Mouse (Mus musculus) intestine, embryonic 14.5 days (tissue): ENCODE results near the gene Cd302. TPM values are rescaled to one million over a fixed set of nuclear protein-coding genes. Genes with fewer than 3 reads are reported as not detected.

Source experiments
- ATAC-seq: fragments of 200-750 bp; cut with Nextera tagmentation; replicated peaks from 2 replicates; pipeline ENCODE4 v1.8.0; 2017; ENCODE audit warnings: low read depth, moderate number of reproducible peaks, moderate TSS enrichment, moderate library complexity; ENCODE audit not compliant: low FRiP score, low TSS enrichment
- DNase-seq: peaks from one replicate; pipeline ENCODE4 v3.0.0-alpha.2; 2018; ENCODE audit warnings: low spot score
- H3K27ac ChIP-seq: fragments of 300-500 bp; sonication (generic); 2 replicates; pipeline ENCODE4 v1.5.1; 2014; ENCODE audit warnings: low read depth, mild to moderate bottlenecking, control low read depth
- H3K27me3 ChIP-seq: fragments of 300-500 bp; sonication (generic); replicated peaks from 2 replicates; pipeline ENCODE4 v1.6.1; 2014; ENCODE audit warnings: low read length, control low read depth; ENCODE audit not compliant: control insufficient read depth, insufficient read depth
- H3K36me3 ChIP-seq: fragments of 300-500 bp; sonication (generic); 2 replicates; pipeline ENCODE4 v1.6.1; 2014; ENCODE audit warnings: low read length, control low read depth; ENCODE audit not compliant: control insufficient read depth, insufficient read depth
- H3K4me1 ChIP-seq: fragments of 300-500 bp; sonication (generic); replicated peaks from 2 replicates; pipeline ENCODE4 v1.6.1; 2014; ENCODE audit warnings: low read length, control low read depth, mixed read lengths; ENCODE audit not compliant: control insufficient read depth, insufficient read depth
- H3K4me2 ChIP-seq: fragments of 300-500 bp; sonication (generic); 2 replicates; pipeline ENCODE4 v1.6.1; 2014; ENCODE audit warnings: low read length
- H3K4me3 ChIP-seq: fragments of 300-500 bp; sonication (generic); 2 replicates; pipeline ENCODE4 v1.5.1; 2014; ENCODE audit warnings: low read depth, low read length, control low read depth, mixed read lengths
- H3K9ac ChIP-seq: fragments of 300-500 bp; sonication (generic); 2 replicates; pipeline ENCODE4 v1.6.1; 2014; ENCODE audit warnings: mild to moderate bottlenecking, low read length
- H3K9me3 ChIP-seq: fragments of 300-500 bp; sonication (generic); 2 replicates; pipeline ENCODE4 v1.6.1; 2016; ENCODE audit warnings: low read length, control low read depth; ENCODE audit not compliant: control insufficient read depth
- WGBS: fragments of 180-500 bp; shearing (Covaris S2); extraction: QIAGEN DNeasy Blood & Tissue Kit; methylation state at CpG from one replicate; pipeline ENCODE4 v1.1.7; 2014; 5-methylcytosine and 5-hydroxymethylcytosine counted together
- polyA plus RNA-seq: library from polyadenylated mRNA; unstranded; fragments of >200 nt; fragmentation: Nextera tagmentation; extraction: Ambion mirVana; gene quantifications from 2 replicates; pipeline ENCODE4 v1.2.1, GENCODE M21; 2014

Gene Cd302
- polyA plus RNA-seq, 1 experiment from 2014 or later, result 27.5 TPM

DNA sequence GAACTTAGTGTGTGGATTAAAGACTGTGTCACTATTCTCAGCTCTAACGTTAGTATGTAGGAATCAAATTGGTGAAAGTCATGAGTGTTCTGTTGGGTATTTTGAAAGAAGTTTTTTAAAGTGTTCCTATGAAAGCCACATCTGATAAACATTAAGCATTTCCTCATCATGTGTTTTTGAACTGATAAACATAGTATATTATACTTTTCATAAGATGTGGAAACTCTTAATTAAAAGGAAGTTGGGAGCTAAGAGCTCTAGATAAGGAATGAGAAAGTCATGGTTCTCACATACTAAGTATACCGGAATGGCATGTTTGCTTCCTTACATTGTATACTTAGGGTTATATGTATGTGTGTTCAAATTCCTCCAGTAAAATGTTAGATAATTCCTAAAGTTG, 53.9 kb downstream of the Cd302 start:
- 93% methylated on average over 2 of the region's 2 CpGs for WGBS
- no peak overlapping the region for H3K4me2 ChIP-seq
- H3K27me3 ChIP-seq, result no peaks in the 10 kb centered on the region
- ATAC-seq, result no peak
- no peak overlapping the region for H3K27ac ChIP-seq
- no peak overlapping the region for H3K4me3 ChIP-seq
- no peaks in the 10 kb centered on the region for H3K4me1 ChIP-seq
- no peak overlapping the region for H3K9ac ChIP-seq
- H3K36me3 ChIP-seq, result peaks cover 58% of the 10 kb centered on the region
- DNase-seq, result no peak
- H3K9me3 ChIP-seq, result no peaks in the 10 kb centered on the region

DNA sequence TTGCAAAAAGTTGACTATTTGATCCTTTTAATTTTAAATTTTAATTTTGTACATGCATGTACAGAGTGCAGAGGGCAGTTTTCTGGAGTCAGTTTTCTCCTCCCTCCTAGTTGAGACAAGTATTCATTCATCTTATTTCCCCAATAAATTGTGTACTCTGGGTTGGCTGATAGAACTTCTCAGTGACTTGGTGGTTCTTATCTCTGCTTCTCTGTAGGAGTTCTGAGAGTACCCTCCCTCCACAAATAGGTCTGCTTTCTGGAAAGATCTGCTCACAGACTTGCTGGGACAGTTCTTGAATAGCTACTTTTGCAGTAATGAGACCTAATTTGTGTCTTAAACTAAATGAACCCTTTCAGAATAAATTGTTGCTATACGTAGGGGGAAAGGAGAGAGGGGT, 55.8 kb downstream of the Cd302 start:
- 81% methylated on average over 1 of the region's 1 CpGs for WGBS
- H3K27me3 ChIP-seq, result no peaks in the 10 kb centered on the region
- ATAC-seq (no peak), DNase-seq (no peak)
- no peak overlapping the region for H3K4me3 ChIP-seq
- no peak overlapping the region for H3K4me2 ChIP-seq
- peaks cover 39% of the 10 kb centered on the region for H3K36me3 ChIP-seq
- no peaks in the 10 kb centered on the region for H3K9me3 ChIP-seq
- no peak overlapping the region for H3K9ac ChIP-seq
- H3K27ac ChIP-seq, result no peak overlapping the region
- H3K4me1 ChIP-seq, result no peaks in the 10 kb centered on the region

DNA sequence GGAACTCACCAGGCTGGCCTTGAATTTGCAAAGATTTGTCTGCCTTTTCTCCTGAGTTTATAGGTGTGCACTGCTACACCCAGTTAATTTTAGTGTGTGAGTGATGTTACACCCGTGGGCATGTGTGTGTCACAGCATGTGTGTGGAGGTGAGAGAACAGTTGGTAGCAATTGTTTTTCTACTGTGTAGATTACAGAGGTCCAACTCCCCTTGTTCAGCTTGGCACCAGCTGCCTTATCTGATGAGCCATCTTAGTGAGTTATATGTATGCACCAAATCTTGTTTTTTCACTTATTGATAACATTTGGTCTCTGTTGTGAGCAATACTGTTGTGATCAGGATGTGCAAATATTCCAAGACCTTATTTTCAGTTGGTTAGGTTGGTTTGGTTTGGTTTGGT, 60.8 kb downstream of the Cd302 start:
- Histone ChIP-seq H3K27me3 (no peaks in the 10 kb centered on the region), H3K4me3 (no peak overlapping the region), H3K4me2 (no peak overlapping the region), H3K27ac (no peak overlapping the region), H3K4me1 (no peaks in the 10 kb centered on the region), H3K9me3 (no peaks in the 10 kb centered on the region), H3K36me3 (no peaks in the 10 kb centered on the region; the same call in 1 of the 2 replicates), H3K9ac (no peak overlapping the region)
- ATAC-seq, result no peak
- DNase-seq, result no peak
- 81% methylated on average over 1 of the region's 1 CpGs for WGBS

DNA sequence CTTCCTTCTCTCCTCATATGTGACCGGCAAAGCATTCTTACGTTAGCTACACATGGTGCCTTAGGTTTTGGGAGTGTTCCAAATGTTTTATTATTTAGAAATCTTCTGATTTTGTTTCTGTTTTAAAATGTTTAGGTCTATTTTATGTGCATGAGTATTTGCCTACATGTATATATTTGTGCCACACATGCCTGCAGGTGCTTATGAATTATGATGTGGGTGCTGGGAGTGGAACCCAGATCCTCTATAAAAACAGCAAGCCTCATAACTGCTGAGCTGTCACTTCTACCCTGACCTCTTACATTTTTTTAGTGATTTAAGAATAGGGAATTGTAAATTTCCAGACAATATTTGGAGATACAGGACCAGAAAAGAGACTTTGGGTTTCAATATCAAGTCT, 62.3 kb downstream of the Cd302 start:
- no peak overlapping the region for H3K4me3 ChIP-seq
- no peak overlapping the region for H3K4me2 ChIP-seq
- no peak for DNase-seq
- 84% methylated on average over 2 of the region's 2 CpGs for WGBS
- no peaks in the 10 kb centered on the region for H3K36me3 ChIP-seq
- no peaks in the 10 kb centered on the region for H3K27me3 ChIP-seq
- H3K9ac ChIP-seq, result no peak overlapping the region
- no peak overlapping the region for H3K27ac ChIP-seq
- H3K9me3 ChIP-seq, result no peaks in the 10 kb centered on the region
- no peak for ATAC-seq
- H3K4me1 ChIP-seq, result peaks cover 6% of the 10 kb centered on the region; the same call in 1 of the 2 replicates

DNA sequence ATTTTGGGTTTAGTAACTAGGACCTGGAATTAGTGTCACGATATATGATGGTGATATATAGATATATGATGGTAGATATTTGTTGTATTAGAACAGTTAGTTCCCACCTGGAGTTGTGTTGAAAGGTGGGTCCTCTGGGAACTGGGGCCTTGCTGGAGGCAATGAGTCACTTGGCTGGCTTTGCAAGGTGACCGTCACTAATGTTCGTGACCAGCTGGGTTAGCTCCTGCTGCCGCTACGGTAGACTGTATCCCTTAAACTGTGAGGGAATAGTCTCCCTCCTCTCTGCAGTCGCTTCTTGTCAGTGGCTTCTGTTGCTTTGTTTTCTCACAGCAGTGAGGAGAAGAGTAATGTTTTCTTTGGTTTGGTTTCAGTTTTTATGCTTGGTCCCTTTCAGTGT, 63.1 kb downstream of the Cd302 start:
- Histone ChIP-seq H3K4me1 (peaks cover 6% of the 10 kb centered on the region; the same call in 1 of the 2 replicates), H3K4me2 (no peak overlapping the region), H3K9ac (no peak overlapping the region), H3K4me3 (no peak overlapping the region), H3K36me3 (no peaks in the 10 kb centered on the region), H3K9me3 (no peaks in the 10 kb centered on the region), H3K27me3 (no peaks in the 10 kb centered on the region), H3K27ac (no peak overlapping the region)
- no peak for ATAC-seq
- no peak for DNase-seq
- 62% methylated on average over 6 of the region's 6 CpGs for WGBS

DNA sequence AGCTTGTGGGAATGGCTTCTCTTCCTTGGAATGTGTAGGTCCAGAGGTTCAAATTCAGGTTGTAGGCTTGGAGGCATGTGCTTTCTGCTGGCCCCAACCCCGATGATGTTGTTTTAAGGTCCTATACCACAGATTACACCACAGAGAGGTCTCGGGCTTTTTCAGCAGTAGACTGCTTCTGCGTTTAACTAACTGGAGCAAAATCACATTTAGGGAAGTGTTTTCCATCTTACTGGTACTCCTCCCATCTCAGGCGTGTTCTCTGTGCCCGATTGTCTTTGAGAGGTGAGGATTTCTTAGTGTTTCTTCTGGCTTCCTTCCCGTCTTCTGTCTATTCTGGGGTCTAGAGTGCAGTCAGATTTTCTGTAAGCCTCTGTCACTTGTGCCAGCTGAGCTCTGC, 66.7 kb downstream of the Cd302 start:
- peaks cover 19% of the 10 kb centered on the region; the same call in 1 of the 2 replicates for H3K36me3 ChIP-seq
- no peaks in the 10 kb centered on the region for H3K9me3 ChIP-seq
- H3K4me2 ChIP-seq, result no peak overlapping the region
- H3K27ac ChIP-seq, result no peak overlapping the region
- H3K27me3 ChIP-seq, result no peaks in the 10 kb centered on the region
- no peak for ATAC-seq
- H3K4me3 ChIP-seq, result no peak overlapping the region
- WGBS, result 83% methylated on average over 6 of the region's 6 CpGs
- no peak for DNase-seq
- no peak overlapping the region for H3K9ac ChIP-seq
- peaks cover 10% of the 10 kb centered on the region; the same call in 1 of the 2 replicates for H3K4me1 ChIP-seq

DNA sequence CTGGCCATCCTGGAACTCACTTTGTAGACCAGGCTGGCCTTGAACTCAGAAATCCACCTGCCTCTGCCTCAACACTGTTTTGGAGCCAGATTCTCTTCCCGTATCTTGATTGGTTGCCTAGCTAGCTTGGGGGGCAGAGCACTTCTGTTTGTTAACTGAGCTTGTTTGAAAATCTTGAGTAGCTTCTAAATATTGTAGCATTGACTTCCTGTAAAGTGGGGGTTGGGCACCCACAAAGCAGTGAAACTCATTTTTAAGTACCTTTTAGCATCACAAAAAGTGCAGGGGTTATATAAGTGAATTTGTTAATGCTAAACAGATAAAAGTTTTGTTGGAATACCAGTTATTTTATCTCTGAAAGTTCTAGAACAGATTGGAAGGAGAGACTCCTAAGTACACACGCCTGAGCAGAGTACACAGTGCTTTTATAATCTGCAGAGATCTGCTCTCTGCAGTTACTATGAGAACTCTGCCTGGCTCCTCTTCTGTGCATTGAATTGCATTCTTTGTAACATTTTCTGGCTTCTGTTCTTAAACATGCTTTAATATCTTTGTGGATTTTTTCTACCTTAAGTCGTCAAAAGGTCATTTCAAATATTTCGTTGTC, 67.6 kb downstream of the Cd302 start:
- no peak overlapping the region for H3K27ac ChIP-seq
- H3K4me2 ChIP-seq, result no peak overlapping the region
- no peak overlapping the region for H3K9ac ChIP-seq
- peaks cover 14% of the 10 kb centered on the region for H3K4me1 ChIP-seq
- H3K9me3 ChIP-seq, result no peaks in the 10 kb centered on the region
- peaks cover 19% of the 10 kb centered on the region; the same call in 1 of the 2 replicates for H3K36me3 ChIP-seq
- H3K27me3 ChIP-seq, result no peaks in the 10 kb centered on the region
- no peak overlapping the region for H3K4me3 ChIP-seq
- 74% methylated on average over 4 of the region's 4 CpGs for WGBS
- no peak for DNase-seq
- ATAC-seq, result no peak

DNA sequence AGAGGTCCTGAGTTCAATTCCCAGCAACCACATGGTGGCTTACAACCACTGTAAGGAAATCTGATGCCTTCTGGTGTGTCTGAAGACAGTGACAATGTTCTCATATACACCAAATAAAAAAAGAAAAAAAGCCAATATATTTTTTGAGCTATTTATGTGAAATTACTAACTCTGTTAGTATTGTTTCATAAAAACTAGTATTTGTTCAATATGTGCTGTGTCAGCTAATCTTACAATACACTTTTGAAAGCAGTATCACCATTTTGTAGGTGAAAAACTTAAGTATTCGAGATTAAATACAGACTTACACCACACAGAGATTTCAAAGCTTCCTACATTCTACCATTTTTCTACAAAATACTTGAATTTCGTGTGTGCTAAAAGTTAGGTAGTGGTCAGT, 69.6 kb downstream of the Cd302 start:
- Histone ChIP-seq H3K36me3 (peaks cover 19% of the 10 kb centered on the region; the same call in 1 of the 2 replicates), H3K9me3 (no peaks in the 10 kb centered on the region), H3K27me3 (no peaks in the 10 kb centered on the region), H3K9ac (no peak overlapping the region), H3K27ac (no peak overlapping the region), H3K4me2 (no peak overlapping the region), H3K4me1 (peaks cover 23% of the 10 kb centered on the region), H3K4me3 (no peak overlapping the region)
- ATAC-seq (no peak), DNase-seq (no peak)
- WGBS, result 92% methylated on average over 2 of the region's 2 CpGs

DNA sequence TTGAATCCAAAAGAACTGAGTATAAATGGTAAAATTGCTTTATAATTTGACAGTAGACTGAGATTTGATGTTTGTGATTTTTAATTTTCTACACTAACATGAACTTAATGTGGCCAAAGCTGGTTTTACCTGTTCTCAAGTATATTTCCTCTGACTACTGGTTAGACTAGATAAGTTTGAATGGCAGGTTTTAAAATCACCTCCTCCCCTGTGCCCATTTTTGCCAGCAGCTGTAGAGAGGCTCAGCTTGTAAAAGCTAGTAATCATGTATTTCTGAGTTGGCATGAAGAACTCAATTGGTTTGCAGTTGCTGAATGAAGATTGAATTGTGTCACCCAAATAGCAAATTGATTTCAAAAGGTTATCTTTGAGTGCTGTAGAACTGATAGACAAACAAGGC, 71.8 kb downstream of the Cd302 start:
- no peaks in the 10 kb centered on the region for H3K27me3 ChIP-seq
- DNase-seq (no peak), ATAC-seq (no peak)
- H3K27ac ChIP-seq, result no peak overlapping the region
- H3K4me3 ChIP-seq, result no peak overlapping the region
- H3K9me3 ChIP-seq, result no peaks in the 10 kb centered on the region
- no peak overlapping the region for H3K9ac ChIP-seq
- no peak overlapping the region for H3K4me2 ChIP-seq
- peaks cover 19% of the 10 kb centered on the region; the same call in 1 of the 2 replicates for H3K36me3 ChIP-seq
- H3K4me1 ChIP-seq, result peaks cover 30% of the 10 kb centered on the region
